Mouse (Mus musculus): Measurements from ENCODE around the gene Gm10378. TPM values are rescaled to one million over a fixed set of nuclear protein-coding genes. Genes with fewer than 3 reads are reported as not detected.
"Not testable (repeated sequence)": the region's sequence is repeated elsewhere in the genome, so short reads cannot be mapped to it uniquely, and the experiment has no call there.

Gene Gm10378
- total RNA-seq (2021): not detected

DNA sequence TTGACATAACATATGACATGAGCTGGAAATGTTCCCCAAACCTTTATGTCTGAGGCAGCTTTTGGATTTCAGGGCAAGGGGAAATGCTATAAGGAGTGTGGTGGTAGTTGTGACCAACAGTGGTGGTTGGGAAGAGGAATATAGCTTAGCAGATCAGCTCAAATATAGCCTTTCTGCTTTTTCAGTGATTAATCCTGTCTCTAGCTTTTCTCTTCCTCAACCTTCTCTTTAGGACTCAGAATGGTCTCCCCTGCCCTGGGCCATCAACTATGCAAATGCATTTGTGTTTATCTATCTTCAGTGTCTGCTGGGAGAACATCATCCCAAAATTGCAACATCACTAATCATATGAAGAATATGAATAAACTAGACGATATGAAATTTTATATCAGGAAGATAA is at the start of gene Gm10378:
Gm10378 (plus strand) TSS at position 301 of the 400 bp plus-strand sequence.
- DNase-seq; intact Hi-C loops (cut with DNase I): not testable (repeated sequence)

DNA sequence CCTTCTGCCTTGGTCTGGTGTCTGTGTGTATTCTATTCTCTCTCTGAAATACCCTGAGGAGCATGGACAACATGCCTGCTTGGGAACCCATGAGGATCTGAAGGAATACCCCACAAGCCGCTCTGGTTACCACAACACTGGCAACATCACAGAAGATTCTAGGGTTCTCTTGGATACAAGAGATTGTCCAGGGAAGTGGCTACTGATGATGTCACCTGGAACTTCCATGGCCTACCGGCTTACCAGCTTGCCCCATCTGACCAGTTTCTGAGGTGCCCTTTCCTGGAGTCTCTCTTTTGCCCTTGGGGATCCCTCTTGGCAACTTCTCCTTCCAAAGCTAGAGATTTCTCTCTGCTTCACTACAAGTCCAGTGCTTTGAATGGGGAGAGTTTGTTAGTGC is 13.9 kb upstream of the Gm10378 start, which contains the start of gene Gm3633:
Gm3633 (minus strand) TSS at position 101 of the 400 bp plus-strand sequence.
- intact Hi-C loops (cut with DNase I); DNase-seq: not testable (repeated sequence)

Small RNAs within 50 kb of the gene (microRNA-seq; reads per million reads assigned to microRNA genes)
- gene Gm23620 (ENCODE audit: borderline number of aligned reads in 2 of 2): 0 reads per million in 2 experiments
- 0 reads per million in 2 experiments for gene Gm25228 (ENCODE audit: borderline number of aligned reads in 2 of 2)

Other genes starting within 250 kb of the Gm10378 start
- gene Gm8005, start 216.3 kb upstream of the Gm10378 start, total RNA-seq (2021): not detected
- not detected for gene Gm8011, start 192.1 kb upstream of the Gm10378 start, total RNA-seq (2021)
- gene Gm8020, start 153.6 kb upstream of the Gm10378 start, total RNA-seq (2021): not detected
- not detected for gene Gm8024, start 131.7 kb upstream of the Gm10378 start, total RNA-seq (2021)
- not detected for gene Gm17124, start 56.1 kb upstream of the Gm10378 start, total RNA-seq (2021)
- not detected for gene Gm3633, start 14.0 kb upstream of the Gm10378 start, total RNA-seq (2021)
- gene Gm3015, start 112.9 kb downstream of the Gm10378 start, total RNA-seq (2021): not detected
- not detected for gene Gm10377, start 142.0 kb downstream of the Gm10378 start, total RNA-seq (2021)
- gene Gm21977, start 197.5 kb downstream of the Gm10378 start, total RNA-seq (2021): not detected

Data from heart, postnatal 36 days (tissue).